Mouse (Mus musculus) liver, embryonic 14.5 days (tissue): ENCODE results near the gene Dapk1.

Source experiments
- CTCF ChIP-seq: IDR thresholded peaks from 2 replicates; pipeline ENCODE4 v1.5.1; 2016; ENCODE audit warnings: antibody characterized with exemption, low read depth, control low read depth
- EP300 ChIP-seq: IDR thresholded peaks from 2 replicates; pipeline ENCODE4 v1.6.1; 2016; ENCODE audit warnings: antibody characterized with exemption, low read depth

DNA sequence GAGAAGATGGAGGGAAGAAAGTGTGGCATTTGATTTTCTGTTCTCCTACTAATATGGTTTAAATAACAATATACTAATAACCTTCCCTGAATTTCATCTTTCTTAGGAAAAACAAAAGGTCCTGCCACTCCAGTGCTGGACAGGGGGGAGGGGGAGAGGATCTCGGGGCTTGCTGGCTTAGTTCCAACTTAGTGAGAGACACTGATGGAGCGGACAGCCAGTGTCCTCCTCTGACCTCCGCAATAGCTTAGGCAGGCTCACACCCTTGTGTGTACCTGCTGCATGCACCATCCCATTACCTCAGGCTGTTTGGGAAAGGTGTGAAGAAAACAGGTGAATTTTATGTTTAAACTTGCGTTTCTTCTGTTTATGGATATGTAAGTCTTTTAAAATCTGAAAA, 7.5 kb downstream of the Dapk1 start:
- TF ChIP-seq CTCF (no peak), EP300 (no peak)
